Mouse (Mus musculus) heart, embryonic 16.5 days (tissue): ENCODE measurements around the gene Dok4. TPM values are rescaled to one million over a fixed set of nuclear protein-coding genes. Genes with fewer than 3 reads are reported as not detected.
A peak's percentile ranks its signal among the peaks of the same experiment; 100 is the strongest.

ENCODE experiments used
- ATAC-seq: fragments of 200-750 bp; cut with Nextera tagmentation; replicated peaks from 2 replicates; pipeline ENCODE4 v1.8.0; 2017; ENCODE audit warnings: moderate number of reproducible peaks; ENCODE audit not compliant: insufficient read depth, low FRiP score; ENCODE audit errors: extremely low read depth
- H3K27ac ChIP-seq: fragments of 300-500 bp; sonication (generic); 2 replicates; pipeline ENCODE4 v1.5.1; 2014; ENCODE audit warnings: mild to moderate bottlenecking, low read length, control low read depth, moderate library complexity
- H3K27me3 ChIP-seq: fragments of 300-500 bp; sonication (generic); 2 replicates; pipeline ENCODE4 v1.6.1; 2014; ENCODE audit warnings: low read length, mixed read lengths; ENCODE audit not compliant: control insufficient read depth, insufficient read depth
- H3K36me3 ChIP-seq: fragments of 300-500 bp; sonication (generic); 2 replicates; pipeline ENCODE4 v1.6.1; 2014; ENCODE audit not compliant: control insufficient read depth, insufficient read depth
- H3K4me1 ChIP-seq: fragments of 300-500 bp; sonication (generic); 2 replicates; pipeline ENCODE4 v1.6.1; 2014; ENCODE audit warnings: low read length, mixed read lengths; ENCODE audit not compliant: control insufficient read depth, insufficient read depth
- H3K4me2 ChIP-seq: fragments of 300-500 bp; sonication (generic); 2 replicates; pipeline ENCODE4 v1.6.1; 2014; ENCODE audit warnings: low read depth, mild to moderate bottlenecking, control low read depth, low read length
- H3K4me3 ChIP-seq: fragments of 300-500 bp; sonication (generic); 2 replicates; pipeline ENCODE4 v1.5.1; 2014; ENCODE audit warnings: mild to moderate bottlenecking, control low read depth, low read length
- H3K9ac ChIP-seq: fragments of 300-500 bp; sonication (generic); 2 replicates; pipeline ENCODE4 v1.6.1; 2014; ENCODE audit warnings: low read length, control low read depth
- H3K9me3 ChIP-seq: fragments of 300-500 bp; sonication (generic); replicated peaks from 2 replicates; pipeline ENCODE4 v1.6.1; 2016; ENCODE audit warnings: low read length; ENCODE audit not compliant: control insufficient read depth
- WGBS: fragments of 180-500 bp; shearing (Covaris S2); extraction: QIAGEN DNeasy Blood & Tissue Kit; methylation state at CpG from one replicate; pipeline ENCODE4 v1.1.7; 2014; 5-methylcytosine and 5-hydroxymethylcytosine counted together
- polyA plus RNA-seq: library from polyadenylated mRNA; unstranded; fragments of >200 nt; fragmentation: Nextera tagmentation; extraction: Ambion mirVana; gene quantifications from 2 replicates; pipeline ENCODE4 v1.2.1, GENCODE M21; 2015

Gene Dok4
- 28.9 and 33.7 TPM in 2 replicates for polyA plus RNA-seq

- peak; percentile 80 for ATAC-seq
- 2% methylated on average over 28 of the region's 37 CpGs for WGBS
- Histone ChIP-seq H3K27me3 (no peaks in the 10 kb centered on the region), H3K27ac (peak within 1 kb of the TSS; percentile 78), H3K4me1 (peaks cover 29% of the 10 kb centered on the region), H3K36me3 (no peaks in the 10 kb centered on the region), H3K4me3 (peak within 1 kb of the TSS; percentile 67), H3K4me2 (peak within 1 kb of the TSS; percentile 95), H3K9ac (peak within 1 kb of the TSS; percentile 82), H3K9me3 (no peaks in the 10 kb centered on the region)
Observed at GRCm38 (mm10) chr8:94876197-94876730, at the start of gene Dok4. Dok4 (minus strand) TSS chr8:94876330.

DNA sequence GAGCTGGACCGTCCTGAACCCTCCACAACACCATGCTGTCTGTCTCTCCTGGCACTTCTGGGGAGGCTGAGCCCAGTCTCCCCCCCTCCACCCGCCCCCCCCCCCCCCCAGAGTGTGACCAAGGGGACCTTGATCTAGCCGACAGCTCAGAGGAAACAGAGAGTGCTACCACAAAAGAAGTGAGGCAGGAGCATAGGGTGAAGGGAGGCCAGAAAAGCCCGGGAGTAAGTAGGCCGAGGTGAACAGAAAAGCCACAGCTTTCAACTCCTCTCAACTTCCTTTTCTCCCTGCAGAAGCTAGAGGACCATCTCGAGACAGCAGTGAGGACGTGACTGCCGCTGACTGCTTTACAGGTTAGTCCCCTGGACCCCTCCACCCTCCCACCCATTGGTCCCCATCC is 47.3 kb upstream of the Dok4 start, which contains the start of gene Adgrg5:
Gene Adgrg5 (plus strand): TSS at position 290 of the 400 bp plus-strand sequence.
- no peaks in the 10 kb centered on the region for H3K36me3 ChIP-seq
- no peaks in the 10 kb centered on the region for H3K9me3 ChIP-seq
- ATAC-seq = no peak
- H3K4me3 ChIP-seq = no peak within 1 kb of the TSS
- no peak within 1 kb of the TSS for H3K9ac ChIP-seq
- 49% methylated on average over 7 of the region's 8 CpGs for WGBS
- H3K27ac ChIP-seq = no peak within 1 kb of the TSS
- H3K27me3 ChIP-seq = no peaks in the 10 kb centered on the region
- peaks cover 14% of the 10 kb centered on the region for H3K4me1 ChIP-seq
- H3K4me2 ChIP-seq = no peak within 1 kb of the TSS

DNA sequence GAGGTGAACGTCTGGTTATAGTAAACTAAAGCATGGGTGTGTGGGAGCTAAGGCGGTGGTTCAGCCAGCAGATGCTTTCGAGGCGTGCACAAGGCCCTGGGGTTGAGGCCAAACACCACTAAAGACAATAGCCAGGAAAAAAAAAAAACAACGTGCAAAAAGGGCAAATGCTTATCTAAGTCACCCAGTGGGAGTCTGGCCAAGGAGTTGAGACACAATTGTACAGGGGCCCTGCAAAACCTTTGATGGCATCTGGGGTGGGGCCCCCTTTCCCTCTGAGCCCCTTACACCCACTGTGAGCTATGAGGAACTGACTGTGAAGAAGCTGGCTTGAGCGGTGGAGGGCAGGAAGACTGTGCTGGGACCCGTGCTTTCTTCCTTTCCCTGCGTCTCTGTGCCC is 46.5 kb upstream of the Dok4 start:
- Histone ChIP-seq H3K9me3 (no peaks in the 10 kb centered on the region), H3K27ac (no peak overlapping the region), H3K4me2 (no peak overlapping the region), H3K4me1 (peaks cover 18% of the 10 kb centered on the region), H3K36me3 (no peaks in the 10 kb centered on the region), H3K27me3 (no peaks in the 10 kb centered on the region), H3K4me3 (no peak overlapping the region), H3K9ac (no peak overlapping the region)
- WGBS = 24% methylated on average over 8 of the region's 8 CpGs
- no peak for ATAC-seq

DNA sequence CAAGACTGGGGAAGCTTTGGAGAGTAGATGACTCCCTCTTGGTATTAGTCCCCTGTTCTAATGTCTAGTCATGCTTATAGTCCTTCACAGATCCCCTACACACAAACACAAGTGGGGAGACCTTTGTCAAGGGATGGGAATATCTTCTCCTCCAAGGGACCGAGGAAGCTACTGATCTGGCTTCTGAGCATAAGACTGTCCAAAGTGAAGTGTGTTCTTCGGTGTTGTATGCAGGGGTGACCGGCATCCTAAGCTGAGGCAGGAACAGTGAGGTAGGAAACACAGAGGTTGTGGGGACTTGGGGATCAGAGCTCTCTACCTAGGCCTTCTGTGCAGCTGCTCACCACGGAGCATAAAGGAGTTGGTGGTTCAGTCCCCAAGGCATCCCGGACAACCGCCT is 46.0 kb upstream of the Dok4 start:
- no peaks in the 10 kb centered on the region for H3K27me3 ChIP-seq
- H3K9me3 ChIP-seq = no peaks in the 10 kb centered on the region
- no peak overlapping the region for H3K27ac ChIP-seq
- no peak overlapping the region for H3K4me3 ChIP-seq
- no peak overlapping the region for H3K9ac ChIP-seq
- no peaks in the 10 kb centered on the region for H3K36me3 ChIP-seq
- 58% methylated on average over 6 of the region's 6 CpGs for WGBS
- no peak for ATAC-seq
- no peak overlapping the region for H3K4me2 ChIP-seq
- H3K4me1 ChIP-seq = peaks cover 18% of the 10 kb centered on the region

DNA sequence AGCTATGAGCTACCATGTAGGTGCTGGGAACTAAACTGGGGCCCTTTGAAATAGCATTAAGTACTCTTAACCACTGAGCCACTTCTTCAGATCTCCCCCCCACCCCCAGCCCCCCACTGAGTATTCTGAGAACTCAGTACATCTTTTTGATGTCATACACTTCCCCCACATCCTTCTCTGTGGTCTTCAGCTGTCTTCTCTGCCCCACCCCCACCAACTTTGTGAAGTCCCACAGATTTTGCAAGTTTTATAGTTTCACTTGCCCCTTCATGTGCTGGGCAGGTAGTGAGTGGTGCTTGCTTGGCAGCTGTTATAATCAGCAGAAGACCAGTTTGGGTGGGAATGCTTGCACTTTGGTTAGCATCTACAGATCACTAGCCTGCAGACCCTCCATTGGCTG is 43.1 kb upstream of the Dok4 start:
- H3K4me1 ChIP-seq = peaks cover 46% of the 10 kb centered on the region
- H3K4me2 ChIP-seq = no peak overlapping the region
- H3K4me3 ChIP-seq = no peak overlapping the region
- H3K36me3 ChIP-seq = no peaks in the 10 kb centered on the region
- no peak overlapping the region for H3K9ac ChIP-seq
- H3K9me3 ChIP-seq = no peaks in the 10 kb centered on the region
- no peaks in the 10 kb centered on the region for H3K27me3 ChIP-seq
- no peak for ATAC-seq
- H3K27ac ChIP-seq = no peak overlapping the region

DNA sequence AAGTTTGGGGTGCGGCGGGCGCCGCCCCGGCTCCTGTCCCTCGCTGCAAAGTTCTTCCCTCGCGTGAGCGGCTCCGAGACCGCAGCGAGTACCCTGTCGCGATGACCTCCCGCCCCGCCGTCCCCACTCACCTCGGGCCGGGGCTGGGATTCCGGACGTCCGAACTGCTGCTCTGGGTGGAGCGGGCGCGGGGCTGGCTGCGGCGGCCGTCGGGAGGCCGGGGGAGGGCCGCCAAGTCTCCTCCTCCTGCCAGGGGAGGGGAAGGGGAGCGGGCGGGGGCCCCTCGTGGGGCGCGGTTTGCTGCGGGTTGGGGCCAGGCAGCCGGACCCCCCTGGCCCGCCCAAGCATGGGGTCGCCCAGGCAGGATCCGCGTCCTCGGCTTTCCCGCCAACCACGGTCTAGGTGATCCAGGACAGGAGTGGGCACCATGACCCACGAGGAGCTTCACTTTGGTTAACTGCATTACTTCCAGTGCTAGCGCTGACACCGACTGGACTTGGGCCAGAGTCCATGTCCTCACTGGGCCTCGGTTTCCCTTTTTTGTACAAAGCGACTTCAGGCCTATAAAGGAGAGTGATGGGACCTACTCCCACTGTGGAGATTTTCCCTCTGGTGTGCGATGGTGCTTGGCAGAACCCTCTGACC is 41.8 kb upstream of the Dok4 start, which contains the start of gene Ccdc102a:
Gene Ccdc102a (minus strand): TSS at position 248 of the 645 bp plus-strand sequence.
- no peaks in the 10 kb centered on the region for H3K9me3 ChIP-seq
- peak within 1 kb of the TSS; percentile 91 for H3K27ac ChIP-seq
- peaks cover 54% of the 10 kb centered on the region for H3K4me1 ChIP-seq
- no peaks in the 10 kb centered on the region for H3K27me3 ChIP-seq
- H3K4me3 ChIP-seq = peak within 1 kb of the TSS; percentile 90
- peak within 1 kb of the TSS; percentile 89 for H3K4me2 ChIP-seq
- WGBS = 3% methylated on average over 45 of the region's 51 CpGs
- ATAC-seq = peak; percentile 71
- H3K9ac ChIP-seq = peak within 1 kb of the TSS; percentile 97
- no peaks in the 10 kb centered on the region for H3K36me3 ChIP-seq

DNA sequence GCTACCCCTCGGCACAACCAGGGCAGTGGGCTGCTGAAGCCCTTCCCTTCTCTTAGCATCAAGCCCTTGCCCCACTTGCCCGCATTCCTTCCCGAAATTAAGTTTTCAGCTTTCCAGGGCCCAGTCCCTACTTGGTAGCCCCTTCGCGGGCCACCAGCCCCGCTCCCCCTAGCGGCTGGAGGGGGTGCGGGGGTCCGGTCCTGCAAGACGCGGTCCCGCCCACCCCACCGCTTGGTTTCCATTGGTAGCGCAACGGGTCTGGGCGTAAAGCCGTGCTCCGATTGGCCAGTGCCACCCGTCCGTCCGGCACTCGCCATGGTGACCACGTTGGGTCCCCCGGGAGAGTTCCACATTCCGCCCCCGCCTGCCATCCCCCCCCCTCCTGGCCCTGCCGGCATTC is 41.2 kb upstream of the Dok4 start:
- Histone ChIP-seq H3K9ac (peak overlapping the region; percentile 97), H3K4me2 (peak overlapping the region; percentile 89), H3K27me3 (no peaks in the 10 kb centered on the region), H3K27ac (peak overlapping the region; percentile 91), H3K9me3 (no peaks in the 10 kb centered on the region), H3K36me3 (no peaks in the 10 kb centered on the region), H3K4me1 (peaks cover 52% of the 10 kb centered on the region), H3K4me3 (peak overlapping the region; percentile 90)
- ATAC-seq = peak; percentile 96
- 0% methylated on average over 27 of the region's 27 CpGs for WGBS

DNA sequence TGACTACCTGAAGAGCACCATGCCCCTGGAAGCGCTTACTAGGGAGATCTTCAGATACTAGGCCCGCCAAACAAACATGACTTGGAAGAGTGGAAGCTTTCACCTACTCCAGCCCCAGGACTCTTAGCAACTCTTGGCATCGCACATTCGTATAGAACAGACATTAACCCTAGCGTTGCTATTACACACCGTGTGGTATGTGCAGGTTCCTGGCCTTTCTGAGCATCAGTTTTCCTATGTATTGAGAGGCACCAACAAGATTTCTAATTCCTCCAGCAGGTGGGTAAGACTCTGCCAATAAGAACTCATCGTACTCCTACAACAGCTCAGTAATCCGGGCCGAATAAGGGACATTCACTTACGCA is 40.8 kb upstream of the Dok4 start:
- no peaks in the 10 kb centered on the region for H3K9me3 ChIP-seq
- H3K9ac ChIP-seq = peak overlapping the region; percentile 80
- 3% methylated on average over 10 of the region's 10 CpGs for WGBS
- peak overlapping the region; percentile 89 for H3K4me2 ChIP-seq
- ATAC-seq = no peak
- H3K4me1 ChIP-seq = peaks cover 48% of the 10 kb centered on the region
- peak overlapping the region; percentile 90 for H3K4me3 ChIP-seq
- H3K27ac ChIP-seq = peak overlapping the region; percentile 75
- no peaks in the 10 kb centered on the region for H3K27me3 ChIP-seq
- H3K36me3 ChIP-seq = no peaks in the 10 kb centered on the region

DNA sequence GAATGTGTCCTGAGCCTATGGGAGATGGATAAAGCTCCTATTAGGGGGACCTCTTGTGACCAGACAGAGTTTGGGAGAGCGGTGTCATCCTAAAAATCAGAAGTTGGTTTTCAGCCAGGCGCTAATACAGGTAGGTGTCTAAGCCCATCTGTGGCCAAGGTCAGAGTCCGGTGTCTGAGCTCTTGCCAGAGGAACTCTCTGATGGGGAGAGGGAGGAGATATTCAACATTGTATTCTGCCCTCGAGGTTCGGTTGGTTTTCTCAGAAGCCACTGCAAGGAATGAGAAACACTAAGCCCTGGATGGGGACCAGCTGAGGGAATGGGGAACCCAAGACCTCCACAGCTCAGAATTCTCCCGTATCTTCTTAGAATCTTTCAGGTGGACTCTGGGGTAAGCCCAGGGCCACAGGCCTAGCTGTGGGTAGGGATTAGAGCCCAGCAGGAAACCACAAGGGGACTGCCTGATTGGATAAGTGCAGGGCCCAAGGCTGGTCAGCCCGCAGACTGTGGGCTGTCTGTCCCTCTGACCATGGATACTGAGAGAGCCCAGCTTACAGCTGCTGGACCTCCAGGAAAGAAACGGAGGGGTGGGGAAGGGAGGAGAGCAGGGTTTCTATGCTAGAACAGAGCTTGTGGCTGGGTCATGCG is 40.3 kb upstream of the Dok4 start:
- H3K27me3 ChIP-seq = no peaks in the 10 kb centered on the region
- no peaks in the 10 kb centered on the region for H3K36me3 ChIP-seq
- H3K4me2 ChIP-seq = peak overlapping the region; percentile 89
- no peaks in the 10 kb centered on the region for H3K9me3 ChIP-seq
- peak overlapping the region; percentile 80 for H3K9ac ChIP-seq
- WGBS = 46% methylated on average over 9 of the region's 9 CpGs
- no peak for ATAC-seq
- H3K4me3 ChIP-seq = peak overlapping the region; percentile 90
- peak overlapping the region; percentile 75 for H3K27ac ChIP-seq
- peaks cover 44% of the 10 kb centered on the region for H3K4me1 ChIP-seq
